Mouse (Mus musculus): ENCODE measurements around the gene Kif21a.

- TF ChIP-seq CTCF (IDR thresholded peaks at IDR 0.05; ENCODE audit: low read depth) (no peak), EP300 (optimal IDR thresholded peaks at IDR 0.05) (no peak)
Measured at GRCm38 (mm10) chr15:90962548-90962947, 87.2 kb downstream of the Kif21a start.
